Mouse (Mus musculus) heart, embryonic 11.5 days (tissue): ENCODE measurements around the gene Lrrc52. TPM values are rescaled to one million over a fixed set of nuclear protein-coding genes. Genes with fewer than 3 reads are reported as not detected.

Experiments
- ATAC-seq: fragments of 200-750 bp; cut with Nextera tagmentation; replicated peaks from 2 replicates; pipeline ENCODE4 v1.8.0; 2017; ENCODE audit warnings: moderate library complexity; ENCODE audit not compliant: insufficient number of reproducible peaks, low FRiP score, low TSS enrichment
- H3K27ac ChIP-seq: fragments of 300-500 bp; sonication (generic); 2 replicates; pipeline ENCODE4 v1.5.1; 2014; ENCODE audit warnings: mild to moderate bottlenecking, low read depth, low read length
- H3K27me3 ChIP-seq: fragments of 300-500 bp; sonication (generic); 2 replicates; pipeline ENCODE4 v1.6.1; 2014; ENCODE audit warnings: mild to moderate bottlenecking, low read length, mixed read lengths; ENCODE audit not compliant: control insufficient read depth, insufficient read depth
- H3K36me3 ChIP-seq: fragments of 300-500 bp; sonication (generic); 2 replicates; pipeline ENCODE4 v1.6.1; 2014; ENCODE audit warnings: mild to moderate bottlenecking, low read length, moderate library complexity, mixed read lengths; ENCODE audit not compliant: control insufficient read depth, insufficient read depth
- H3K4me1 ChIP-seq: fragments of 300-500 bp; sonication (generic); 2 replicates; pipeline ENCODE4 v1.6.1; 2014; ENCODE audit warnings: low read length; ENCODE audit not compliant: control insufficient read depth, insufficient read depth
- H3K4me2 ChIP-seq: fragments of 300-500 bp; sonication (generic); 2 replicates; pipeline ENCODE4 v1.6.1; 2014; ENCODE audit warnings: mild to moderate bottlenecking, moderate library complexity
- H3K4me3 ChIP-seq: fragments of 300-500 bp; sonication (generic); 2 replicates; pipeline ENCODE4 v1.5.1; 2014; ENCODE audit warnings: low read depth, low read length
- H3K9ac ChIP-seq: fragments of 300-500 bp; sonication (generic); 2 replicates; pipeline ENCODE4 v1.6.1; 2014; ENCODE audit warnings: mild to moderate bottlenecking, low read depth, low read length, moderate library complexity
- H3K9me3 ChIP-seq: fragments of 300-500 bp; sonication (generic); replicated peaks from 2 replicates; pipeline ENCODE4 v1.6.1; 2016; ENCODE audit warnings: low read length; ENCODE audit not compliant: control insufficient read depth
- WGBS: fragments of 180-500 bp; shearing (Covaris S2); extraction: QIAGEN DNeasy Blood & Tissue Kit; methylation state at CpG from one replicate; pipeline ENCODE4 v1.1.7; 2014; ENCODE audit not compliant: insufficient replicate concordance; 5-methylcytosine and 5-hydroxymethylcytosine counted together
- polyA plus RNA-seq: library from polyadenylated mRNA; unstranded; fragments of >200 nt; fragmentation: Nextera tagmentation; extraction: Ambion mirVana; gene quantifications from 2 replicates; pipeline ENCODE4 v1.2.1, GENCODE M21; 2014

The Lrrc52 gene
- polyA plus RNA-seq, 1 experiment from 2014 or later: not detected

DNA sequence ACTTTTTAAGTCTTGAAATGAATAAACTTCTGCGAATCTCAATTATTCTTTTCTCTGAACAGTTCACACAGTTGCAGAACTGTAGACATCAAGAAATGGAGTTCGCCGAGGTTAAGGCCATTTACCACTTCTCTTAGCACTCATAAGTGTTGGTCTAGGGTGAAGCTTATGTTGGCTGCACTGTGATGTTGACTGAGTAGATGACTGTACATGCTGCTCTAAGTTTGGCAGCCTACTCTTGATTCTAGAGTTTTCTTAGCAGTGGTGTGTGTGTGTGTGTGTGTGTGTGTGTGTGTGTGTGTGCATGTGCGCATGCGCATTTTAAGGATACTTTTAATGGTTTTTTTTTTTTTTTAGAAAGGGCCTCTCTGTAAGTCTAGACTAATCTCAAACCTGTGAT lies 21.4 kb upstream of the Lrrc52 start:
- Histone ChIP-seq H3K4me2 (no peak overlapping the region), H3K9me3 (no peaks in the 10 kb centered on the region), H3K4me1 (no peaks in the 10 kb centered on the region), H3K36me3 (no peaks in the 10 kb centered on the region), H3K27ac (no peak overlapping the region), H3K9ac (no peak overlapping the region), H3K4me3 (no peak overlapping the region), H3K27me3 (no peaks in the 10 kb centered on the region)
- ATAC-seq: no peak
- 81% methylated on average over 5 of the region's 5 CpGs for WGBS

DNA sequence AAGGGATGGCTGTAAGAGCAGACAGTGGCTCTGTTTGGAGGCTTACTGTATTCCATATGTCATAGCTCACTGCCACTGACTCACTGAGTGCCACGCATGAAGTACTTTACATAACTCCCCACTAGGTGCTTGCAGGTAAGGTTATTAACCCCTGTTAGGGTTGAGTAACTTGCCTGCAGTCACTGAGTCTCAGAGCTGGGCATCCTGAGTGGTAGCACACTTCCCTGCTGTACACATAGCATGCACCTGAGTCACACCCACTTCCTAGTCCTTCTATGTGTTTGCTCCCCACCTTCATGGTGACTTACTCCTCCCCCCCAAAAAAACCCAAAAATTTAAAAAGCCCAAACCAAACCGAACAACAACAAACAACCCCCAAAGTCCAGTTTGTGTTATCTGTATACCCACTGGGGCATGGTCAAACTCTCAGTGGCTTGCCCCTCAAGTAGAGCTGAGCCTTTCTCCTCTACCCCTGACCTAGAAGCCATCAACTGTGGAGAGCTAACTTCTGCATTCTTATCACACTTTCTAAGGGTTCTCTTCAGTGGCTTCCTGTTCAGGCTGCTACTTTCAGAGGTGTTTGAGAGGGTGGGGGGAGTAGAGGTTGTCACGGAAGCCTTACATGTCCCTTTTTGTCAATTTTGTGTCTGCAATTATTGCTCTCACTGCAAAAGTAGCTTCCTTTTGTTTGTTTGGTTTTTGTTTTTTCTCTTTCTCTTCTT lies 20.5 kb upstream of the Lrrc52 start:
- H3K4me2 ChIP-seq: no peak overlapping the region
- no peak overlapping the region for H3K4me3 ChIP-seq
- no peaks in the 10 kb centered on the region for H3K27me3 ChIP-seq
- ATAC-seq: no peak
- WGBS: 56% methylated on average over 3 of the region's 3 CpGs
- no peaks in the 10 kb centered on the region for H3K36me3 ChIP-seq
- H3K9me3 ChIP-seq: no peaks in the 10 kb centered on the region
- no peak overlapping the region for H3K9ac ChIP-seq
- no peaks in the 10 kb centered on the region for H3K4me1 ChIP-seq
- H3K27ac ChIP-seq: no peak overlapping the region

- H3K36me3 ChIP-seq: no peaks in the 10 kb centered on the region
- no peaks in the 10 kb centered on the region for H3K4me1 ChIP-seq
- no peak overlapping the region for H3K4me3 ChIP-seq
- H3K9me3 ChIP-seq: no peaks in the 10 kb centered on the region
- ATAC-seq: no peak
- no peak overlapping the region for H3K4me2 ChIP-seq
- 77% methylated on average over 4 of the region's 4 CpGs for WGBS
- no peak overlapping the region for H3K27ac ChIP-seq
- H3K9ac ChIP-seq: no peak overlapping the region
- no peaks in the 10 kb centered on the region for H3K27me3 ChIP-seq
Measured at GRCm38 (mm10) chr1:167482863-167483262, 16.3 kb upstream of the Lrrc52 start.

DNA sequence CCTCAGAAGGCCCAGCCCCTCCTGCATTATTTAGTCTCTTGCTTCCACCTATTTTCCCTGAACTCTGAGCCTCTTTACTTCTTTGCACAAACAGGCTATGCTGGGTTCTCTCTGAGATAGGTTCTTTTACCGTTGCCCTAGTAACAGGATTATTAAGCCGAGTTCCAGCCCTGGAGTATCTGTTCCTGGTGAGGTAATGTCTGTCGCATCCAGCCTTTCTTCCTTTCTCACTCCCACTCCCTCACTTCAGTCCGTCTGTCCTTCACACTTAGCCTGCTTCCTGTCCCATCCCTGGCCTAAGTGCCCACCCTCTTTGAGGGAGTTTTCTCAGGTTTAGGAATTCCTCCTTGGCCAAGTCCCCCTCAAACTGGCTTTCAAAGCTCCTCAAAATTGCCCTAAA lies 7.0 kb upstream of the Lrrc52 start:
- Histone ChIP-seq H3K36me3 (no peaks in the 10 kb centered on the region), H3K4me2 (no peak overlapping the region), H3K4me3 (no peak overlapping the region), H3K9me3 (no peaks in the 10 kb centered on the region), H3K27ac (no peak overlapping the region), H3K4me1 (no peaks in the 10 kb centered on the region), H3K9ac (no peak overlapping the region), H3K27me3 (no peaks in the 10 kb centered on the region)
- no peak for ATAC-seq
- WGBS: 28% methylated on average over 4 of the region's 4 CpGs

DNA sequence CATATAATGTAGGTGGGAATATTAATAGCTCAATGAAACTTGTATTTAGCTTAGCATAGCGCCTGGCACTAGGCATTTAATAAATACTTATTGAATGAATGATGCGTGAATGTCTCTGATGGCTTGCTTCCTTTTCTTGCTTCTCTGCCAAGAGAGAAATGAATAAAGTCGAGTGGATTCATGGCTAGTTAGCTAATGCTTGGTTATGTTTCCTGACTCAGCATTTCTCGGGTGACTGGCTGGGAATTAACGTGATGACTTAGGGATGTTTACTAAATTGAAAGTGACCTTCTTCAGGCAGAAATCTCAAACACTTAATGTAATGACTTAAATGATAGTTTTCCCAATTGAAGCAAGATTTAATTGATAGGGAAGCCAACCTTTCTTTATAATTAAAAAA lies 1.3 kb upstream of the Lrrc52 start:
- ATAC-seq: no peak
- WGBS: 66% methylated on average over 5 of the region's 5 CpGs

GRCm38 (mm10) chr1:167457311-167457710 lies 9.3 kb downstream of the Lrrc52 start:
- H3K4me1 ChIP-seq: no peaks in the 10 kb centered on the region
- WGBS: 60% methylated on average over 3 of the region's 3 CpGs
- no peak overlapping the region for H3K27ac ChIP-seq
- H3K9ac ChIP-seq: no peak overlapping the region
- H3K9me3 ChIP-seq: 0 out of 2 replicates have a peak, but pooled peaks cover 3% of the 10 kb centered on the region
- no peak overlapping the region for H3K4me3 ChIP-seq
- no peak overlapping the region for H3K4me2 ChIP-seq
- no peak for ATAC-seq
- no peaks in the 10 kb centered on the region for H3K36me3 ChIP-seq
- H3K27me3 ChIP-seq: no peaks in the 10 kb centered on the region

More for the DNA sequence above, 1.3 kb upstream of the Lrrc52 start:
- Histone ChIP-seq H3K4me2 (no peak overlapping the region), H3K4me1 (peaks cover 4% of the 10 kb centered on the region; the same call in 1 of the 2 replicates), H3K4me3 (no peak overlapping the region), H3K27me3 (no peaks in the 10 kb centered on the region; the same call in 1 of the 2 replicates), H3K27ac (no peak overlapping the region), H3K9me3 (no peaks in the 10 kb centered on the region), H3K36me3 (no peaks in the 10 kb centered on the region), H3K9ac (no peak overlapping the region)

- no peak overlapping the region for H3K4me2 ChIP-seq
- ATAC-seq: no peak
- no peak overlapping the region for H3K27ac ChIP-seq
- 0 out of 2 replicates have a peak, but pooled peaks cover 3% of the 10 kb centered on the region for H3K9me3 ChIP-seq
- no peak overlapping the region for H3K4me3 ChIP-seq
- WGBS: 77% methylated on average over 3 of the region's 3 CpGs
- H3K4me1 ChIP-seq: no peaks in the 10 kb centered on the region
- H3K9ac ChIP-seq: no peak overlapping the region
- H3K27me3 ChIP-seq: no peaks in the 10 kb centered on the region
- no peaks in the 10 kb centered on the region for H3K36me3 ChIP-seq
Measured at GRCm38 (mm10) chr1:167453048-167453447, 13.5 kb downstream of the Lrrc52 start.

DNA sequence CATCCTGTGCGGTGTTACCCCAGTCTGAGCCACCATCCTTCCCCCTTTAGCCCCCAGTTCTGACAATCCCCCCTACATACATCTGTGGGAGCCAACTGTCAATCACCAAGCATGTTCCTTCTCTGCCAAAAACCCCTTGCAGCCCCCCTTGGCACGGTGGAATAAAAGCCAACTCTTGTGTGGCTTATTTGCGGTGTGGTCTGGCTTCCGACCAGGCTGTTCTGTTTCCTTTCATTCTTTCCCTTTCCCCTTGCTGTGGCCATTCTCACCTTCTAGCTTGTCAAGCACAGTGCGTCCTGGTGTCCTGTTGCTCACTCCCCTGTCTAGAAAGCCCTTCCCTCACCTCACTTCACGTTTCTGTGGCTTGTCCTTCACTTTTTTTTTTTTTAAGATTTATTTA lies 14.1 kb downstream of the Lrrc52 start:
- 66% methylated on average over 6 of the region's 6 CpGs for WGBS
- H3K4me3 ChIP-seq: no peak overlapping the region
- H3K9me3 ChIP-seq: 0 out of 2 replicates have a peak, but pooled peaks cover 3% of the 10 kb centered on the region
- H3K4me1 ChIP-seq: no peaks in the 10 kb centered on the region
- H3K4me2 ChIP-seq: no peak overlapping the region
- H3K27ac ChIP-seq: no peak overlapping the region
- H3K27me3 ChIP-seq: no peaks in the 10 kb centered on the region
- H3K36me3 ChIP-seq: no peaks in the 10 kb centered on the region
- H3K9ac ChIP-seq: no peak overlapping the region
- no peak for ATAC-seq

- Histone ChIP-seq H3K4me3 (no peak overlapping the region), H3K27ac (no peak overlapping the region), H3K4me2 (no peak overlapping the region), H3K36me3 (no peaks in the 10 kb centered on the region), H3K4me1 (no peaks in the 10 kb centered on the region), H3K9me3 (no peaks in the 10 kb centered on the region), H3K9ac (no peak overlapping the region), H3K27me3 (no peaks in the 10 kb centered on the region)
- ATAC-seq: no peak
- 41% methylated on average over 7 of the region's 7 CpGs for WGBS
Measured at GRCm38 (mm10) chr1:167448598-167448997, 18.0 kb downstream of the Lrrc52 start.
